Mouse (Mus musculus) spleen, embryonic (tissue): ENCODE results near the gene Esm1.

Experiments used
- CTCF ChIA-PET: fragments of 350-600 bp; sonication (Branson Sonifier 250); formaldehyde crosslinking; loops from one replicate; lab custom pipeline; 2022; lab: Charles Lee

Gene Esm1

GRCm38 (mm10) chr13:113209624-113210023, at the start of gene Esm1:
TSS of gene Esm1 (plus strand) at chr13:113209659.
- CTCF ChIA-PET, result no interaction called here

GRCm38 (mm10) chr13:113164252-113165005, 45.0 kb upstream of the Esm1 start:
- CTCF ChIA-PET, result no interaction called here

- CTCF ChIA-PET, result no interaction called here
Measured at GRCm38 (mm10) chr13:113168018-113168534, 41.4 kb upstream of the Esm1 start.

GRCm38 (mm10) chr13:113170256-113170655, 39.2 kb upstream of the Esm1 start:
- CTCF ChIA-PET, result no interaction called here

- CTCF ChIA-PET, result no interaction called here
Measured at GRCm38 (mm10) chr13:113174162-113174561, 35.3 kb upstream of the Esm1 start.

GRCm38 (mm10) chr13:113183310-113183709, 26.1 kb upstream of the Esm1 start:
- CTCF ChIA-PET, result no interaction called here

GRCm38 (mm10) chr13:113183720-113184119, 25.7 kb upstream of the Esm1 start:
- CTCF ChIA-PET, result no interaction called here

GRCm38 (mm10) chr13:113196808-113197674, 12.4 kb upstream of the Esm1 start:
- CTCF ChIA-PET, result no interaction called here

- CTCF ChIA-PET, result no interaction called here
Measured at GRCm38 (mm10) chr13:113197872-113198502, 11.5 kb upstream of the Esm1 start.

- CTCF ChIA-PET, result no interaction called here
Measured at GRCm38 (mm10) chr13:113199331-113199730, 10.1 kb upstream of the Esm1 start.

- CTCF ChIA-PET, result no interaction called here
Measured at GRCm38 (mm10) chr13:113200726-113201125, 8.7 kb upstream of the Esm1 start.

- CTCF ChIA-PET, result no interaction called here
Measured at GRCm38 (mm10) chr13:113201631-113202030, 7.8 kb upstream of the Esm1 start.

GRCm38 (mm10) chr13:113202184-113202583, 7.3 kb upstream of the Esm1 start:
- CTCF ChIA-PET, result no interaction called here

GRCm38 (mm10) chr13:113203146-113203545, 6.3 kb upstream of the Esm1 start:
- CTCF ChIA-PET, result no interaction called here

- CTCF ChIA-PET, result no interaction called here
Measured at GRCm38 (mm10) chr13:113205346-113205745, 4.1 kb upstream of the Esm1 start.

GRCm38 (mm10) chr13:113211345-113211744, 1.9 kb downstream of the Esm1 start:
- CTCF ChIA-PET, result interaction anchor here (0.7 kb wide), 1 partner anchor 243 kb away, joined by 9 read pairs; no protein-coding TSS in a partner anchor

- CTCF ChIA-PET, result no interaction called here
Measured at GRCm38 (mm10) chr13:113212401-113212800, 2.9 kb downstream of the Esm1 start.

- CTCF ChIA-PET, result no interaction called here
Measured at GRCm38 (mm10) chr13:113213865-113214264, 4.4 kb downstream of the Esm1 start.

GRCm38 (mm10) chr13:113221851-113222250, 12.4 kb downstream of the Esm1 start:
- CTCF ChIA-PET, result interaction anchor here (0.8 kb wide), 1 partner anchor 1808 kb away, joined by 3 read pairs; no protein-coding TSS in a partner anchor

- CTCF ChIA-PET, result no interaction called here
Measured at GRCm38 (mm10) chr13:113224105-113224504, 14.6 kb downstream of the Esm1 start.

GRCm38 (mm10) chr13:113225811-113226210, 16.4 kb downstream of the Esm1 start, which contains the start of gene Gzmk:
TSS of gene Gzmk (minus strand) at chr13:113225908.
- CTCF ChIA-PET, result interaction anchor here (0.6 kb wide), 1 partner anchor 13 kb away, joined by 3 read pairs; no protein-coding TSS in a partner anchor

- CTCF ChIA-PET, result no interaction called here
Measured at GRCm38 (mm10) chr13:113227076-113227475, 17.6 kb downstream of the Esm1 start.
